Mouse (Mus musculus) ES-E14 (cell line): ENCODE results near the gene Vps13d.

Experiments
- CHD2 ChIP-seq: IDR thresholded peaks from 2 replicates; pipeline ENCODE4 v1.6.1; 2014; ENCODE audit warnings: mild to moderate bottlenecking, low read depth, low read length, inconsistent platforms
- MAFK ChIP-seq: IDR thresholded peaks from 2 replicates; pipeline ENCODE4 v1.6.1; 2014; ENCODE audit warnings: mild to moderate bottlenecking, low read depth, low read length, inconsistent platforms; ENCODE audit not compliant: insufficient read depth
- ZC3H11A ChIP-seq: IDR thresholded peaks from 2 replicates; pipeline ENCODE4 v1.6.1; 2012; ENCODE audit warnings: low read depth, mild to moderate bottlenecking, inconsistent platforms, low read length, borderline replicate concordance

DNA sequence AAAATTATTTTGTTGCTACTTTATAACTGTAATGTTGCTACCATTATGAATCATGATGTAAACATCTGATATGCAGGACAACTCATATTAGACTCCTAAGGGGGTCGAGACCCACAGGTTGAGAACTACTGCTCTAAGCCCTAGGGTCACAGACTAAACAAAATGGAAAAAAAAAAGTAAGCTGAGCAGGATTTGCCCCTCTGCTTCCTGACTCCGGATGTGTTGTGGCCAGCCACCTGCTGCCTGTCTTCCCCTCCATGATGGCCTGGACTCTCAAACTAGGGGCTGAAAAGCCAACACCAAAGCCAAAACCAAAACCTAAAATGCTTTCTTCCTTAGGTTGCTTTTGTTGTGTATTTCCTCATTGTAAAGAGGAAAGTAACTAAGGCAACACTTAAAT is 16.3 kb upstream of the Vps13d start:
- TF ChIP-seq CHD2 (peak; percentile 83), ZC3H11A (no peak), MAFK (no peak)
